Mouse (Mus musculus): ENCODE data around the gene Map2k1. TPM values are rescaled to one million over a fixed set of nuclear protein-coding genes. Genes with fewer than 3 reads are reported as not detected.
"Not testable (repeated sequence)": the region's sequence is repeated elsewhere in the genome, so short reads cannot be mapped to it uniquely, and the experiment has no call there.

Gene Map2k1
- polyA plus RNA-seq, 1 experiment from 2014 or later: 69.9 TPM

GRCm38 (mm10) chr9:64198763-64199418 is 54.5 kb downstream of the Map2k1 start:
- 71% methylated on average over 7 of the region's 7 CpGs for WGBS
- H3K4me2 ChIP-seq; H3K36me3 ChIP-seq; H3K4me3 ChIP-seq; H3K9me3 ChIP-seq; H3K9ac ChIP-seq; ATAC-seq (ENCODE audit: borderline replicate concordance, extremely low read depth, low FRiP score, low TSS enrichment); H3K4me1 ChIP-seq; H3K27ac ChIP-seq; H3K27me3 ChIP-seq: not testable (repeated sequence)

- peaks cover 7% of the 10 kb centered on the region; the same call in 1 of the 2 replicates for H3K36me3 ChIP-seq
- H3K27ac ChIP-seq: no peak overlapping the region
- H3K4me1 ChIP-seq: no peaks in the 10 kb centered on the region
- H3K27me3 ChIP-seq: no peaks in the 10 kb centered on the region
- H3K9ac ChIP-seq: no peak overlapping the region
- ATAC-seq (ENCODE audit: borderline replicate concordance, extremely low read depth, low FRiP score, low TSS enrichment): no peak
- no peak overlapping the region for H3K4me2 ChIP-seq
- H3K9me3 ChIP-seq: no peaks in the 10 kb centered on the region
- no peak overlapping the region for H3K4me3 ChIP-seq
- whole genome bisulfite sequencing: 91% methylated on average over 5 of the region's 5 CpGs
These were observed 55.2 kb downstream of the Map2k1 start for GRCm38 (mm10) chr9:64198068-64198762.

GRCm38 (mm10) chr9:64197524-64197923 is 55.9 kb downstream of the Map2k1 start:
- no peak overlapping the region for H3K9ac ChIP-seq
- no peak overlapping the region for H3K4me3 ChIP-seq
- no peak overlapping the region for H3K4me2 ChIP-seq
- no peak overlapping the region for H3K27ac ChIP-seq
- no peak for ATAC-seq (ENCODE audit: borderline replicate concordance, extremely low read depth, low FRiP score, low TSS enrichment)
- H3K4me1 ChIP-seq: no peaks in the 10 kb centered on the region
- H3K36me3 ChIP-seq: peaks cover 10% of the 10 kb centered on the region; the same call in 1 of the 2 replicates
- H3K27me3 ChIP-seq: no peaks in the 10 kb centered on the region
- no peaks in the 10 kb centered on the region for H3K9me3 ChIP-seq
- 81% methylated on average over 8 of the region's 8 CpGs for WGBS

GRCm38 (mm10) chr9:64195554-64195953 is 57.9 kb downstream of the Map2k1 start:
- Histone ChIP-seq H3K4me1 (no peaks in the 10 kb centered on the region), H3K9me3 (no peaks in the 10 kb centered on the region), H3K4me3 (no peak overlapping the region), H3K4me2 (no peak overlapping the region), H3K9ac (no peak overlapping the region), H3K27ac (no peak overlapping the region), H3K27me3 (no peaks in the 10 kb centered on the region), H3K36me3 (peaks cover 22% of the 10 kb centered on the region)
- ATAC-seq (ENCODE audit: borderline replicate concordance, extremely low read depth, low FRiP score, low TSS enrichment): no peak
- 80% methylated on average over 4 of the region's 4 CpGs for WGBS

- Histone ChIP-seq H3K27ac (no peak overlapping the region), H3K27me3 (no peaks in the 10 kb centered on the region), H3K4me3 (no peak overlapping the region), H3K36me3 (peaks cover 33% of the 10 kb centered on the region), H3K4me1 (no peaks in the 10 kb centered on the region), H3K9me3 (no peaks in the 10 kb centered on the region), H3K4me2 (no peak overlapping the region), H3K9ac (no peak overlapping the region)
- WGBS: 91% methylated on average over 1 of the region's 1 CpGs
- ATAC-seq (ENCODE audit: borderline replicate concordance, extremely low read depth, low FRiP score, low TSS enrichment): no peak
These were observed 59.6 kb downstream of the Map2k1 start for GRCm38 (mm10) chr9:64193879-64194278.

GRCm38 (mm10) chr9:64184166-64184840 is 69.1 kb downstream of the Map2k1 start:
- peaks cover 52% of the 10 kb centered on the region for H3K36me3 ChIP-seq
- H3K9ac ChIP-seq: no peak overlapping the region
- no peaks in the 10 kb centered on the region for H3K27me3 ChIP-seq
- H3K4me1 ChIP-seq: peaks cover 9% of the 10 kb centered on the region; the same call in 1 of the 2 replicates
- no peak for ATAC-seq (ENCODE audit: borderline replicate concordance, extremely low read depth, low FRiP score, low TSS enrichment)
- no peak overlapping the region for H3K4me3 ChIP-seq
- no peak overlapping the region for H3K4me2 ChIP-seq
- no peak overlapping the region for H3K27ac ChIP-seq
- no peaks in the 10 kb centered on the region for H3K9me3 ChIP-seq
- WGBS: 93% methylated on average over 5 of the region's 5 CpGs

- 89% methylated on average over 5 of the region's 5 CpGs for WGBS
- not testable (repeated sequence) for H3K27ac ChIP-seq; H3K9ac ChIP-seq; ATAC-seq (ENCODE audit: borderline replicate concordance, extremely low read depth, low FRiP score, low TSS enrichment); H3K4me2 ChIP-seq; H3K4me3 ChIP-seq; H3K9me3 ChIP-seq; H3K27me3 ChIP-seq; H3K4me1 ChIP-seq
- peaks cover 54% of the 10 kb centered on the region for H3K36me3 ChIP-seq
These were observed 70.1 kb downstream of the Map2k1 start for GRCm38 (mm10) chr9:64183295-64183694.

GRCm38 (mm10) chr9:64178974-64179646 is 74.3 kb downstream of the Map2k1 start, which contains the start of gene Snapc5:
Gene Snapc5, plus strand, starts transcription at chr9:64179274.
- H3K9ac ChIP-seq: peak within 1 kb of the TSS; percentile 59
- ATAC-seq (ENCODE audit: borderline replicate concordance, extremely low read depth, low FRiP score, low TSS enrichment): peak; percentile 95
- WGBS: under 1% methylated on average over 35 of the region's 35 CpGs

GRCm38 (mm10) chr9:64178610-64178973 is 74.8 kb downstream of the Map2k1 start:
- peak overlapping the region; percentile 84 for H3K27ac ChIP-seq
- H3K27me3 ChIP-seq: no peaks in the 10 kb centered on the region
- peak; percentile 63; the same call in 1 of the 2 replicates for ATAC-seq (ENCODE audit: borderline replicate concordance, extremely low read depth, low FRiP score, low TSS enrichment)
- H3K4me2 ChIP-seq: peak overlapping the region; percentile 60
- H3K9ac ChIP-seq: 0 out of 2 replicates have a peak overlapping the region, but pooled peaks have one; percentile 10
- H3K4me1 ChIP-seq: peaks cover 19% of the 10 kb centered on the region
- peak overlapping the region; percentile 65 for H3K4me3 ChIP-seq
- H3K36me3 ChIP-seq: peaks cover 70% of the 10 kb centered on the region
- 33% methylated on average over 3 of the region's 3 CpGs for WGBS
- no peaks in the 10 kb centered on the region for H3K9me3 ChIP-seq

More at GRCm38 (mm10) chr9:64178974-64179646, 74.3 kb downstream of the Map2k1 start, which contains the start of gene Snapc5:
- Histone ChIP-seq H3K4me3 (peak within 1 kb of the TSS; percentile 65), H3K4me1 (peaks cover 19% of the 10 kb centered on the region), H3K27ac (peak within 1 kb of the TSS; percentile 84), H3K36me3 (peaks cover 71% of the 10 kb centered on the region), H3K9me3 (no peaks in the 10 kb centered on the region), H3K27me3 (no peaks in the 10 kb centered on the region), H3K4me2 (peak within 1 kb of the TSS; percentile 60)

GRCm38 (mm10) chr9:64175378-64175777 is 78.1 kb downstream of the Map2k1 start:
- H3K9me3 ChIP-seq: no peaks in the 10 kb centered on the region
- no peak overlapping the region for H3K9ac ChIP-seq
- H3K4me3 ChIP-seq: no peak overlapping the region
- H3K4me1 ChIP-seq: peaks cover 33% of the 10 kb centered on the region
- H3K4me2 ChIP-seq: no peak overlapping the region
- WGBS: 82% methylated on average over 11 of the region's 11 CpGs
- peaks cover 45% of the 10 kb centered on the region for H3K36me3 ChIP-seq
- no peaks in the 10 kb centered on the region for H3K27me3 ChIP-seq
- no peak for ATAC-seq (ENCODE audit: borderline replicate concordance, extremely low read depth, low FRiP score, low TSS enrichment)
- no peak overlapping the region for H3K27ac ChIP-seq

GRCm38 (mm10) chr9:64174766-64175165 is 78.7 kb downstream of the Map2k1 start:
- WGBS: 57% methylated on average over 8 of the region's 8 CpGs

More at GRCm38 (mm10) chr9:64174766-64175165, 78.7 kb downstream of the Map2k1 start:
- H3K27ac ChIP-seq: no peak overlapping the region
- H3K36me3 ChIP-seq: peaks cover 42% of the 10 kb centered on the region
- H3K4me1 ChIP-seq: peaks cover 28% of the 10 kb centered on the region
- no peaks in the 10 kb centered on the region for H3K9me3 ChIP-seq
- ATAC-seq (ENCODE audit: borderline replicate concordance, extremely low read depth, low FRiP score, low TSS enrichment): no peak
- H3K27me3 ChIP-seq: no peaks in the 10 kb centered on the region
- peak overlapping the region; percentile 86 for H3K4me3 ChIP-seq
- H3K4me2 ChIP-seq: peak overlapping the region; percentile 64
- no peak overlapping the region for H3K9ac ChIP-seq
